Mouse (Mus musculus) liver, embryonic 13.5 days (tissue): ENCODE results near the gene Ifna4. TPM values are rescaled to one million over a fixed set of nuclear protein-coding genes. Genes with fewer than 3 reads are reported as not detected.

ENCODE experiments used
- polyA plus RNA-seq: library from polyadenylated mRNA; unstranded; fragments of >200 nt; fragmentation: Nextera tagmentation; extraction: Ambion mirVana; gene quantifications from 2 replicates; pipeline ENCODE4 v1.2.1, GENCODE M21; 2015

Ifna4 gene
- polyA plus RNA-seq, 1 experiment from 2014 or later, result not detected

Other genes starting within 250 kb of the Ifna4 start
- gene Ifna9, start 249.5 kb upstream of the Ifna4 start, polyA plus RNA-seq, result not detected in 2 replicates
- gene Ifna12, start 238.5 kb upstream of the Ifna4 start, polyA plus RNA-seq, result not detected in 2 replicates
- gene C87499, start 207.4 kb upstream of the Ifna4 start, polyA plus RNA-seq, result not detected in 2 replicates
- gene Ifna13, start 197.4 kb upstream of the Ifna4 start, polyA plus RNA-seq, result not detected in 2 replicates
- gene Ifna16, start 164.9 kb upstream of the Ifna4 start, polyA plus RNA-seq, result not detected in 2 replicates
- gene Ifna2, start 157.9 kb upstream of the Ifna4 start, polyA plus RNA-seq, result not detected in 2 replicates
- not detected in 2 replicates for gene Ifnab, start 150.5 kb upstream of the Ifna4 start, polyA plus RNA-seq
- gene Gm26566, start 120.1 kb upstream of the Ifna4 start, polyA plus RNA-seq, result 0.25 and 0.29 TPM in 2 replicates
- gene Klhl9, start 119.4 kb upstream of the Ifna4 start, polyA plus RNA-seq, result 24.6 and 33.1 TPM in 2 replicates
- gene Gm13271, start 87.0 kb upstream of the Ifna4 start, polyA plus RNA-seq, result not detected in 2 replicates
- not detected in 2 replicates for gene Gm13283, start 81.7 kb upstream of the Ifna4 start, polyA plus RNA-seq
- gene Gm13290, start 68.0 kb upstream of the Ifna4 start, polyA plus RNA-seq, result not detected in 2 replicates
- not detected in 2 replicates for gene Gm13289, start 64.9 kb upstream of the Ifna4 start, polyA plus RNA-seq
- not detected in 2 replicates for gene Gm13272, start 62.0 kb upstream of the Ifna4 start, polyA plus RNA-seq
- not detected in 2 replicates for gene Ifnz, start 59.7 kb upstream of the Ifna4 start, polyA plus RNA-seq
- 0.23 TPM in 1 of 2 replicates, not detected in the other for gene Gm13276, start 56.2 kb upstream of the Ifna4 start, polyA plus RNA-seq
- not detected in 2 replicates for gene Gm13277, start 53.2 kb upstream of the Ifna4 start, polyA plus RNA-seq
- gene Gm13278, start 50.3 kb upstream of the Ifna4 start, polyA plus RNA-seq, result not detected in 2 replicates
- not detected in 2 replicates for gene Gm13275, start 47.4 kb upstream of the Ifna4 start, polyA plus RNA-seq
- not detected in 2 replicates for gene Gm13279, start 44.5 kb upstream of the Ifna4 start, polyA plus RNA-seq
- 0.25 and 0.31 TPM in 2 replicates for gene Gm13285, start 42.2 kb upstream of the Ifna4 start, polyA plus RNA-seq
- not detected in 2 replicates for gene Gm13287, start 38.6 kb upstream of the Ifna4 start, polyA plus RNA-seq
- not detected in 2 replicates for gene Gm13288, start 36.3 kb upstream of the Ifna4 start, polyA plus RNA-seq
- gene Ifna7, start 25.6 kb upstream of the Ifna4 start, polyA plus RNA-seq, result not detected in 2 replicates
- not detected in 2 replicates for gene Ifna11, start 21.9 kb upstream of the Ifna4 start, polyA plus RNA-seq
- not detected in 2 replicates for gene Ifna6, start 14.4 kb upstream of the Ifna4 start, polyA plus RNA-seq
- not detected in 2 replicates for gene Ifna5, start 6.3 kb upstream of the Ifna4 start, polyA plus RNA-seq
- gene Ifna1, start 8.2 kb downstream of the Ifna4 start, polyA plus RNA-seq, result not detected in 2 replicates
- gene Ifne, start 38.3 kb downstream of the Ifna4 start, polyA plus RNA-seq, result not detected in 2 replicates